Mouse (Mus musculus): Measurements from ENCODE around the gene Il23r. TPM values are rescaled to one million over a fixed set of nuclear protein-coding genes. Genes with fewer than 3 reads are reported as not detected.
"Not testable (repeated sequence)": the region's sequence is repeated elsewhere in the genome, so short reads cannot be mapped to it uniquely, and the experiment has no call there.

The Il23r gene
- not detected in 2 replicates for polyA plus RNA-seq (2016; fragmentation: Nextera tagmentation; extraction: Ambion mirVana)

DNA sequence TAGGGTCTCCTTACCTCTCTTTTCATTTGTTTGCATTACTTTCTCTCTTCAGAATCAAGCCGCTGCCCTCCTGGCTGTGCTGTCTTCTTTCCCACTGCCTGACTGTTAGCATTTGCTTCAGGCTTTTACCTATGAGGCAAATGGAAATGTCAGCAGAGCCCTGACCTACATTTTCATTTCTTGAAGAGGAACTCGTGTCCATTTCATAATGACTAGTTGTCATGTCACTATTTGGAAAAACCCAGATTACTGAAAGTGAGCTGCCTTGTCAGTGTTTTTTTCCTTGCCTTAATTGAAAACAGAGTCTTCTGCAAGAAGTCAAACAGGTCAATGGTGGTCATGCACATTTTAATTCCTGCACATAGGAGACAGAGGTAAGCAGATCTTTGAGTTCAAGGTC is at the start of gene Il23r:
TSS of gene Il23r (minus strand) at position 101 of the 400 bp plus-strand sequence.
- DNase-seq (ENCODE audit: low spot score), result no peak
- Histone ChIP-seq H3K4me3 (no peak within 1 kb of the TSS), H3K27ac (replicated peaks) (no peak within 1 kb of the TSS), H3K9me3 (no peaks in the 10 kb centered on the region), H3K36me3 (replicated peaks) (no peaks in the 10 kb centered on the region), H3K27me3 (replicated peaks; ENCODE audit: low read depth, poor library complexity, severe bottlenecking) (no peaks in the 10 kb centered on the region), H3K4me1 (no peaks in the 10 kb centered on the region)
- WGBS, result 77% methylated on average over 2 of the region's 2 CpGs

DNA sequence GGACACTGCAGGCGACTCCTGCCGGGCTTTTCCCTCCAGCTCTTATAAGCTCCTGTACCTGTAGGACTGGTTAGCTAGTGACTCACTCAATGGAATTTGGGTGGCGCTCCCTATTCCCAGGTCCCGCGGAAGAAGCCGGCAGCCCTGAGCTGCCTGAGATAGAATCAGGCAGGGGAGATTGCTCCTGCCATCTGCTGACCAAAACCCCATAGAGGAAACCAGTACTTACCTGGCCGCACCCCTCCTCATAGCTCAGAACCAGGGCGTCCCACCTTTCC is 44.1 kb upstream of the Il23r start, which contains the start of gene Tacstd2:
TSS of gene Tacstd2 (minus strand) at position 20 of the 278 bp plus-strand sequence.
- DNase-seq (ENCODE audit: low spot score), result no peak
- WGBS, result 1% methylated on average over 8 of the region's 8 CpGs
- H3K4me1 ChIP-seq, result peaks cover 28% of the 10 kb centered on the region
- H3K27ac ChIP-seq (replicated peaks), result peak within 1 kb of the TSS; percentile 10; the same call in 1 of the 2 replicates
- no peaks in the 10 kb centered on the region for H3K9me3 ChIP-seq
- peaks cover 65% of the 10 kb centered on the region for H3K27me3 ChIP-seq (replicated peaks; ENCODE audit: low read depth, poor library complexity, severe bottlenecking)
- H3K4me3 ChIP-seq, result peak within 1 kb of the TSS; percentile 59
- H3K36me3 ChIP-seq (replicated peaks), result no peaks in the 10 kb centered on the region

DNA sequence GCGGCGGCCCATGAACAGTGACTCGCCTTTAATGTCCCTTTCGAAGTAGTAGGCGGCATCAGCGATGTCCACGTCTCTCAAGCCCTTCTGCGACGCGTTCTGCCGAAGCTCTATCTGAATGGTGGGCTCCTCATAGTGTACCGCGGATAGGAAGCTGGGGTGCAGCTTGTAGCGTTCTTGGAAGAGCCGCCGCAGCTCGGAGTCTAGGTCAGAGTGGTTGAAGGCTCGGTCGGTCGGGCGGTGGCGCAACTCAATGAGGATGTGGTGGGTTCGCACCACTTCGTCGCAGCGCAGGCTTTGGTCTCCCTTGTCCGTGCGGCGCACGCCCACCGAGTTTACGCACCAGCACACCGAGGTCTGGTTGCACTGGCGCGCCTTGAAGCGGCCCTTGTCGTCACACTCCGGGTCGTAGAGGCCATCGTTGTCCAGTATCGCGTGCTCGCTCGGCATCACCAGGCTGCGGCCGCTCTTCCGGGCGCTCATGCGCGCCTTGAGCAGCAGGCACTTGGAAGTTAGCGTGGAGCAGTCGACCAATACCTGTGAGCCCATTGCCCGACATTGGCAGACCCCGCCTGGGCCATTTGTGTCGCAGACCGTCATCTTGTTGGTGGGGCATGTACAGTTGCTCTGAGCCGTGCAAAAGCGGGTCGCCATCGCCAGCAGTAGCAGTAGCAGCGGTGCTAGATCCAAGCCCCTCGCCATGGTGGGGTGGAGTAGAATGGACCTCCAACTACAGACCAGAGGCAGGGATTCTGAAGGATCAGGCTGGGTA is 43.5 kb upstream of the Il23r start:
- no peaks in the 10 kb centered on the region for H3K36me3 ChIP-seq (replicated peaks)
- peaks cover 71% of the 10 kb centered on the region for H3K27me3 ChIP-seq (replicated peaks; ENCODE audit: low read depth, poor library complexity, severe bottlenecking)
- H3K4me3 ChIP-seq, result peak overlapping the region; percentile 59
- peak; percentile 65 for DNase-seq (ENCODE audit: low spot score)
- peak overlapping the region; percentile 10; the same call in 1 of the 2 replicates for H3K27ac ChIP-seq (replicated peaks)
- no peaks in the 10 kb centered on the region for H3K9me3 ChIP-seq
- peaks cover 28% of the 10 kb centered on the region for H3K4me1 ChIP-seq
- under 1% methylated on average over 62 of the region's 62 CpGs for WGBS

DNA sequence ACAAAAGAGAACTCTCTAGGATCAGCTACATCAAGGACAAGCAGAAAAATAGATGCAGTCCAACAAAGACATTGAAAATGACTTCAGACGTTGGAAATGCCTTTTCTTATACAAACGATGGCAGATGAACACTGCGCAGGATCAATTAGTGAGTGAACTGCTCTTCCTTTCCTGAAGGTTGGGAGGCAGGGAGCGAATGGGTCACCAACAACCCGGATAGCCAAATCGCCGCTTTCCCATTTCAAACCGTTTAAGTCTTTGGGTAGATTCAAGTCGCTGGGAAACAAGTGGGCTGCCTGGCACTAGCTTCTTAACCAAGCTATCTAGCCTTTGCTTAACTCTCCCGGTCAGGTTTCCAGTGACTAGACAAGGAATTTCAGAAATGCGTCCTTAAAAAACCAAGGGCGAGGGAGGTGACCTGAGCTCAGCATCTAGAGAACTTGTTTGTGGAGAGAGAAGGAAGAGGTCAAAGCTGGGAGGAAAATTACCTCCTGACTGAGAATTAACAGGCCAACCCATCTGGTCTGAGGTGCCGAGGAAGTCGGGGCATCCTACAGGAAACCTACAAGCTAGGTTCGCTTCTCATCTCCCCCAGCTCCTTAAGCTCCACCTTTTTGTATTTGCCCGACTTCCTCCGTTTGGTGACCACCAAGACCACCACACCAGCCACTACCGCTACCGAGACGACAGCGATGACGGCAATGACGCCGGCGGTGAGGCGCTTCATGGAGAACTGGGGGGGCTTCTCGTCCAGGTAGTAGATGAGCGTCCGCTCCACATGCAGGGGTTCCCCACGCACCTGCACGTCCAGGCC is 42.7 kb upstream of the Il23r start:
- WGBS, result 6% methylated on average over 31 of the region's 31 CpGs
- Histone ChIP-seq H3K9me3 (no peaks in the 10 kb centered on the region), H3K27me3 (replicated peaks; ENCODE audit: low read depth, poor library complexity, severe bottlenecking) (peaks cover 72% of the 10 kb centered on the region)

DNA sequence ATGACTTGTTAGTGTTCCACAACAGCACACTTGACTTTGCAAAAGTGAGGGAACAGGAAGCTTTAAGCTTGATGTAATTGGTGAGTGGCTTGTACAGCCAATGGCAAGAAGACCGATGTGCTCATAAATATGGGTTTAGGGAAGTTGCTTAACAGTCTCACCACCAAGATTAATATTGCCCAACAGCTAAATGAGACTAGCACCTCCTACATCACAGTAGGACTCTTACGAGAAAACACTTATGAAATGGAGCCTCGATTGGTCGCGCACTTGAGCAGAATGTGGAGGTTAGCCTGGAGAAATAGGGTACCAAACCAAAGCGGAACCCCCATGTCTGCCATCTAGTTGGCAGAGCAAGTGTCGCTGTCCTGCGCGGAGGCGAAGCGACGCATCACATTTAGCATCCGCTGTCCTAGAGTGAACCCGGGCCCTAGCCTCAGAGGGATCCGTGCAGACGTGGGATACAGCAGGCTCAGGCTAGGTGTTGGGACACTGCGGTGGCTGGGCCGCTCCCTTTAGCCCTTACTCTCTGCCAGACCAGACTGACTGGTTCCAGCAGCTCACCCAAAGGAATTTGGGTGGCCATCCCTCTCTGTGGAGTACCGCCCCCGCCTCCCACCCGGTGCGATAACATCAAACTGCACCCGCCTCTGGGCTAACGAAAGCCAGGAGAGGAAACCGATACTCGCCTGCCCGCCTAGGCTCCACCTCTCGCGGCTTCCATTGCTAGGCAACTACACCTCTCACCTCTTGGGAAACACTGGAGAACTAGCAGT is 41.2 kb upstream of the Il23r start:
- Histone ChIP-seq H3K4me3 (peak overlapping the region; percentile 50), H3K9me3 (no peaks in the 10 kb centered on the region), H3K27me3 (replicated peaks; ENCODE audit: low read depth, poor library complexity, severe bottlenecking) (peaks cover 72% of the 10 kb centered on the region), H3K4me1 (peaks cover 28% of the 10 kb centered on the region), H3K36me3 (replicated peaks) (no peaks in the 10 kb centered on the region), H3K27ac (replicated peaks) (0 out of 2 replicates have a peak overlapping the region, but pooled peaks have one; percentile 44)
- peak; percentile 80 for DNase-seq (ENCODE audit: low spot score)
- 7% methylated on average over 29 of the region's 29 CpGs for WGBS

More for the DNA sequence above, 42.7 kb upstream of the Il23r start:
- H3K27ac ChIP-seq (replicated peaks), result no peak overlapping the region; the same call in 1 of the 2 replicates
- peak overlapping the region; percentile 59 for H3K4me3 ChIP-seq
- H3K36me3 ChIP-seq (replicated peaks), result no peaks in the 10 kb centered on the region
- peaks cover 28% of the 10 kb centered on the region for H3K4me1 ChIP-seq
- peak; percentile 28 for DNase-seq (ENCODE audit: low spot score)

DNA sequence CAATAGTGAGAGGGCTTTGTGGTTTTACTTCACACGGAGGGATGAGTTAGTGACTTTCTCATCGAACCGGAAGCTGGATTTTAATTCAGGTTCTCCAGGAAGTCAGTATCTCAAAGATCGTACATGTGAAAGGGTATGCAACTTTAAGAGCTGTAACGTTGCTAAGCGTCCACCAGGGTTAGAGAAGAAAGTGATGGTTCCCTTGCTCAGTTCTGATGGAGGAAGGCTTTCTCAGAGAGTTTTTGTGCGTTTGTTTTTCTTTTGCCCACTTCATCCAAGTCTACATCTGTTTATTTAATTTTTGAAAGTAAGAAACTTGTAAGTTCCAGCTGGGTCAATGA is 40.1 kb upstream of the Il23r start:
- DNase-seq (ENCODE audit: low spot score), result no peak
- Histone ChIP-seq H3K4me1 (peaks cover 28% of the 10 kb centered on the region), H3K4me3 (no peak overlapping the region), H3K36me3 (replicated peaks) (no peaks in the 10 kb centered on the region), H3K27ac (replicated peaks) (no peak overlapping the region), H3K9me3 (no peaks in the 10 kb centered on the region), H3K27me3 (replicated peaks; ENCODE audit: low read depth, poor library complexity, severe bottlenecking) (peaks cover 67% of the 10 kb centered on the region)
- WGBS, result 64% methylated on average over 7 of the region's 7 CpGs

DNA sequence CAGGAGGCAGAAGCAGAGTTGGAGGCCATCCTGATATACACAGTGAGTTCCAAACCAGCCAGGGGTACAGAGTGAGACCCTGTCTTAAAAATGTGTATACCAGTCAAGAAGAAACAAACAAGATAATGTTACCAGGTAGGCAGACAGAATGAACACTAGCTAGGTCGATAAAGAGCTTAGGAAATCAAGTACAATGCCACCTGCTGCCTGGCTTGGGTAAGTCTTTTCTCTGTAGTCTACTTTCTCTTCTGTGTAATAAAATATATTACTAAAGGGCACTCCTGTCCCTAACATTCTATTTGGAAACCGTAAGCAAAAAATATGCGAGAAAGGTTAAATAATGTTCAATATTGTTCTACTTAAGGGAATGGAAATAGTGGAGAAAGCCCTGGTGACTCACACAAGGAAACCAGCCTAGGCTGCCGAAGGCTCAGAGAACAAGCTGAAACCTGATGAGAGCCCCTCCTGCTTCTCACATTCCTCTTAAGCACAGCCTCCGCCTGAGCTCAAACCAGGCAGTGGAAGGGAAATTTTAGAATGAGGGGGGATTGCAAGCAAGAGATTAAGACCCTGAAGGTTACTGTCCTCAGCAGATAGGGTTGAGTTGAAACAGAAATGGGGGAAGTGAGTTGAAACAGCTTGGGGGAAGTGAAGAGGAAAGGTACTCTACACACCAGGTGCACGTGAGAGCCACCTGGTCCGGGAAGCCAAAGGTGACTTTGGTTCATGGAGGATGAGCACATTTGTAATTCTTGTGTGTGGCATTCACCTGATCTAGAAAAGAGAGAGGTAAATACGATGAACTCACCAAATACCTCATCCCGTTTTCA is 39.6 kb upstream of the Il23r start:
- H3K36me3 ChIP-seq (replicated peaks), result no peaks in the 10 kb centered on the region
- 56% methylated on average over 9 of the region's 9 CpGs for WGBS
- peaks cover 28% of the 10 kb centered on the region for H3K4me1 ChIP-seq
- H3K27me3 ChIP-seq (replicated peaks; ENCODE audit: low read depth, poor library complexity, severe bottlenecking), result peaks cover 62% of the 10 kb centered on the region
- no peaks in the 10 kb centered on the region for H3K9me3 ChIP-seq
- H3K4me3 ChIP-seq, result no peak overlapping the region
- H3K27ac ChIP-seq (replicated peaks), result no peak overlapping the region
- DNase-seq (ENCODE audit: low spot score), result peak; percentile 24

DNA sequence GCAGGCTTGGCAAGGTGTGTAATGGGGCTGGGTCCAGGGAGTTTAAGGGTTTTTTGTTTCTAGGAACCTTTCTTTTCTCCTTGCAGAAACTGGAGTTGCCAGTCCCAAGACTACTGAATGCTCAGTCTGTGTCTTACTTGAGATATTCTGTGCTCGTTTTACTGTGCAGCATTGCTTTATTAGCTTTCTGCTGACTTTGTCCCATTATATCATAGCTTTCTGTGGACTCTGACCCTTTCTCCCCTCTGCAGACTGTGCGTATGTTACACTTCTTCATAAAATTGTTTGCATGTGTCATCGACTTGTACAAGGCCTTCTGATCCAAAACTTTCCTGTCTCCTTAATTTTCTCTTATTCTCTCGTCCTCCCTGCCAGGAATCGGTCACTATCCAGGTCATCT is 34.7 kb upstream of the Il23r start:
- 87% methylated on average over 5 of the region's 5 CpGs for WGBS

DNA sequence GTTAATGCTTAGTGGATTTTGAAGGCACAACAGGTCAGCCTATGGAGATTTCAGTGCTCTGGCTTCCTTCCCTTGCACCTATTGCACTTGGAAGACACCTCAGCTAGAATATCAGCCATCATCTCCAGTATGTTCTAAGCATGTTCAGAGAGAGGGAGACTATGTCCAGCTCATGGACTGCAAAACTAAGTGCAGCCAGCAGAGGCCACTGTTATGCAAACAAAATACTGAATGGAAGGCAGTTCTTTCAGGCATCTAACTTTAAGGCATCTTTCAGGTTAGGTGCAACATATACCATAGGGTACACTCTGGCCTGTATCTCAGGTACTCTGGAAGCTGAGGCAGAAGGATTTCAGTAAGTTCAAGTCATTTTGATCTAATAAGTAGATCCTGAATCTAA is 19.1 kb upstream of the Il23r start:
- Histone ChIP-seq H3K4me3 (no peak overlapping the region), H3K4me1 (no peaks in the 10 kb centered on the region), H3K27me3 (replicated peaks; ENCODE audit: low read depth, poor library complexity, severe bottlenecking) (no peaks in the 10 kb centered on the region), H3K27ac (replicated peaks) (no peak overlapping the region), H3K36me3 (replicated peaks) (no peaks in the 10 kb centered on the region), H3K9me3 (no peaks in the 10 kb centered on the region)
- peak; percentile 38 for DNase-seq (ENCODE audit: low spot score)

More for the DNA sequence above, 34.7 kb upstream of the Il23r start:
- H3K27me3 ChIP-seq (replicated peaks; ENCODE audit: low read depth, poor library complexity, severe bottlenecking), result peaks cover 13% of the 10 kb centered on the region
- H3K4me1 ChIP-seq, result no peaks in the 10 kb centered on the region
- no peak overlapping the region for H3K4me3 ChIP-seq
- no peak for DNase-seq (ENCODE audit: low spot score)
- H3K9me3 ChIP-seq, result no peaks in the 10 kb centered on the region
- no peaks in the 10 kb centered on the region for H3K36me3 ChIP-seq (replicated peaks)
- no peak overlapping the region for H3K27ac ChIP-seq (replicated peaks)

DNA sequence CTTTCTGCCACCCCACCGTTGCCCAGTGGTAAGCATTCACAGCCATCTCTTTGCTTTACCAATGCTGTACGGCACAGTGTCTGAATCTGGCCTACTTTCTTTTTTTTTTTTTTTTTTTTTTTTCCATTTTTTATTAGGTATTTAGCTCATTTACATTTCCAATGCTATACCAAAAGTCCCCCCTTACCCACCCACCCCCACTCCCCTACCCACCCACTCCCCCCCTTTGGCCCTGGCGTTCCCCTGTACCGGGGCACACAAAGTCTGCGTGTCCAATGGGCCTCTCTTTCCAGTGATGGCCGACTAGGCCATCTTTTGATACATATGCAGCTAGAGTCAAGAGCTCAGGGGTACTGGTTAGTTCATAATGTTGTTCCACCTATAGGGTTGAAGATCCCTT is 10.3 kb upstream of the Il23r start:
- 97% methylated on average over 2 of the region's 6 CpGs for WGBS
- H3K4me1 ChIP-seq; H3K36me3 ChIP-seq (replicated peaks); H3K9me3 ChIP-seq; DNase-seq (ENCODE audit: low spot score); H3K27me3 ChIP-seq (replicated peaks; ENCODE audit: low read depth, poor library complexity, severe bottlenecking); H3K27ac ChIP-seq (replicated peaks); H3K4me3 ChIP-seq: not testable (repeated sequence)

DNA sequence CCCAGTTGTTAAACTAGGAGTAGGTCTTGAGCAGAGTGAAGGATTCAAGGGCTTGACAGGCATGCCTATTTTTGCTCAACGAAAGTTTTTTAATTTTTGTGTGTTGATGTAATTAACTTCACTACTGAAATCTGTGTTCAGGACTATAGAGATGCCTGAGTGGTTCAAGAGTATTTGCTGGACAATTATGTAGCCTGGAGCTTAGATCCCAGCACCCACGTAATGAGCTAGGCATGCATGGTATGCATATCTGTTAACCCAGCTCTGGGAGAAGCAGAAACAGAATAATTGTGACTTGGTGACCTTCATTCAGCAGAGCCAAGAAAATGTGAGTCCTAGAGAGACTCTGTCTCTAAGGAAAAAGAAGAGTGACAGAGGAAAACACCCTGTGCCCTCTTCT is 10.6 kb downstream of the Il23r start:
- 61% methylated on average over 2 of the region's 2 CpGs for WGBS
- no peak for DNase-seq (ENCODE audit: low spot score)

DNA sequence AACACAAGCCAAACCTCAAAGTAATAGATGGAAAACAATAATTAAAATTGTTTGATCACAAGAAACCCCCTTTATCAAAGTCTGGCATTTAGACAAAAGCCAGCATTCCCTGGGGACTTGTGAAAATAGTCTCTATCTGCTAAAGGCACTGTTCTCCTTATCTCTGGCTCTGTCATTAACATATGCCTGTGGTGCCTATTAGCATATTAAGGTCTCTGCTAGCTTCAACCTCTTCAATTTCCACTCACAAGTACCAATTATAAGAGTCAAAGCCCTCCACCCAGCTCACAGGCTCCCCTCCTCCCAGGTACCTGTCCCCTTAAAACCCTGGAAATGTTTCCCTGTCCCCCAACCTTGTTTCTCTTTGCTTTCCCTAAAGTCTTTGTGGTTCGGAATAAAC is 20.4 kb downstream of the Il23r start:
- Histone ChIP-seq H3K4me1 (no peaks in the 10 kb centered on the region), H3K9me3 (no peaks in the 10 kb centered on the region), H3K27me3 (replicated peaks; ENCODE audit: low read depth, poor library complexity, severe bottlenecking) (peaks cover 13% of the 10 kb centered on the region), H3K36me3 (replicated peaks) (no peaks in the 10 kb centered on the region), H3K4me3 (no peak overlapping the region), H3K27ac (replicated peaks) (no peak overlapping the region)
- DNase-seq (ENCODE audit: low spot score), result no peak
- WGBS, result 15% methylated on average over 1 of the region's 1 CpGs

More for the DNA sequence above, 10.6 kb downstream of the Il23r start:
- Histone ChIP-seq H3K27ac (replicated peaks) (no peak overlapping the region), H3K4me3 (no peak overlapping the region), H3K4me1 (no peaks in the 10 kb centered on the region), H3K27me3 (replicated peaks; ENCODE audit: low read depth, poor library complexity, severe bottlenecking) (no peaks in the 10 kb centered on the region), H3K36me3 (replicated peaks) (no peaks in the 10 kb centered on the region), H3K9me3 (no peaks in the 10 kb centered on the region)
